Mouse (Mus musculus) embryo, embryonic 10.5 days (tissue): ENCODE measurements around the gene Dock2.

Experiments used
- DNase-seq: peaks from one replicate; pipeline ENCODE4 v3.0.0-alpha.2; 2015; ENCODE audit warnings: low spot score

The Dock2 gene

DNA sequence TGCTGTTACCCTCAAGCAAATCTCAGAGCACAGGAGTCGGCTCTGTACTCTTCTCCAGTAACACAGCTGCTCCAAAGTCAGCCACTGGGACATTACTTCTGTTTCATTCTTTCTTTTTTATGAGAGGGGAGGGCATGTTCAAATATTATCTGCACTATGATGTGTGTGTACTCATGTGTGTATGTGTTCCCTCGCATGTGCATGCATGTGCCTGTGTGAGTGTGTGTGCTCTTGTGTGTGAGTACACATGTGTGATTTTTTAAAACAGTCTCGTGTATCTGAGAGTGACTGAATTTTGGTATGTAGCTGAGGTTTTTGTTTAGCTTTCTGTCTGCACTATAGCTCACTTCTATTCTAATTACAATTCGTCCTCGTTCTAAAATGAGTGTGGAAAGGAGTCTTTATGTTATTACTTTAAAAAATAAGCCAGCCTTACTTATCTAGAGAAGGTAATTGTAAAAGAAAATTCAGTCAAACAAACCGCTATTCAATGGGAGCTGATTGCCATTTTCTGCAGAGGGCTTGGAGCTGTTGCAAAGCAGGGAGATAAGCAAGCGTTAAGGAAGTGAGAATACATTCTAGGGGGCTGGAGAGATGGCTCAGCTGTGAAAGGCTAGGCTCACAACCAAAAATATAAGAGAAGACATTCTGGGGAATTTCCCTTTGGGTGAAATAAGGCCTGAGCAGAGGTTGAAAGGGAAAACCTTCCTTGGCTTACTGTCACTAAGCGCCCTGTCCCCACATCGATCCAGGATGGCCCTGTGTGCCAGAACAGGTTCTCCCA is 589.3 kb downstream of the Dock2 start:
- no peak for DNase-seq

DNA sequence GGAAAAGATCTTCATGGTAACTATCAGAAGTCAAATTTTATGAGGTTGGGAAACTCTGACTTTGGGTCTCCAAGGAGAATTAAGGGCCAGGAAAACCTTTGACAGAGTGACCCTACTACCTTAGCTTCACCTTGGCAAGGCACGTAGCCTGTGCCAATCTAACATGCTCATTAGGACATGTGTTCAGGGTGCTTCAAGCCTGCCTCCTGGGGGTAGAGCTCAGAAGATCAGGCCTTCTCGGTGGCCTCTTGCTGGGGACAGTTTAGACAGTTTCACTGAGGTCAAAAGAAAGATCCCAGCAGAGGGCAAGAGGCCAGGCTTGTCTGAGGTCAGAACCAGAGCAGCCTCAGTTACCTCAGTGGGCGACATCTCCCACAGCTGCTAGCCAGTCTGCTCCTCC is 590.0 kb downstream of the Dock2 start:
- DNase-seq = no peak

DNA sequence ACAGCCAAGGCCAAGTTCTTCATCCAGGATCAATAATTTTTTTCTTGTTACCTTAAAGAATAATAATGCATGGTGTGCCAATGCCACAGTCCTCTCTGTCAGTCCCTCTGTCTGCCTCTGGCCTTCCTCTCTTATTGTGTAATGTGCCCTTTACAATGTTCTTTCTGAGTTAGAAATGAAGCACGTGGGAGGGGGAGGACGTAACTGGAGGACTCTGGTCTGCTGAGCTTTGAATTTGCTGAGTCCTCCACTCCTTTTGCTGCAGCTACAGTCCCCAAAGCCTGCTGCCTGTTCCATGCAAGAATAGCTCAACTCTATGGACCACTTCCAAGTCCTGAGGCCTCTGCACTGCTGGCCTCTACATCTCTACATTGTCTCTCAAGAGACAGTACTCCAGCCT is 599.4 kb downstream of the Dock2 start:
- DNase-seq = no peak

DNA sequence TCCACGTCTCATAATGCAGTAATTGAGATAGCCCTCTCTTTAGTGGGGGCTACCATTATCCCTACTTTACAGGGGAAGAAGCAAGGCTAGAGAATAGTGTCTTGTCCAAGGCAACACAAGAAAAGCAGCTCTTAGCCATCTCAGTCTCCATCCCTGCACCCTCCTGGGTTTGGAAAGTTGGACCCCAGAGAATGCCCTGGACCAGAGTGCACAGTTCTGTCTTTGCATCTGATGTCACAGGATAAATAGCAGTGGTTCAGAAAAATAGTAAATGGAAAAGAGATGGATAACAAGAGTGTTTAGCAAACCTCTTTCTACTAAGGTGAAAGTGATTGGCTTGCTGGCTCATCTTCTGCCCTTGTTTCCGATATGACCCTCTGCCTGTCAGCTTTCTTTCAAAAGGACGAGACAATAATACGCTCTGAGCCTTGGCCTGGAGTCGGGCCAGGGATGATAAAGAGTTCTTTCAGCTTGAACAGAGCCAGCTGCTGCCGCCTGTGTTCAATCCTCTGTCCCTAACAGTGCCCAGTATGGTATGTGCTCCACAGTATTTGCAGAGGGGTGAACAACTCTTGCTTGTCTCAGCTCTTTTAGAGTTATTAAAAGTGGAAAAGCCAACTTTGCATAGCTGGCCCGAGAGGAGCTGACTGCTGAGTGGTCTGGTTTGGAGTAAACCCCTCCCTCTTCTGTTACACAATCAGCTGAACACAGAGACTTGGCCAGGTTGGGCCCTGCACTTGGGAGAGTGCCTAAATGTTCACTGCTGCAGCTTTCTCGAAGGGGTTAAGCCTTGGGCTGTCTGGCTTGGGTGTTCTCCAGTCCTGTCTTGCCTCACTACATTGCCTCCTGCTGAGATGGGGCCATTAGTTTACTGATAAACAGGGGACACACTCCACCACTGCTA is 602.2 kb downstream of the Dock2 start:
- DNase-seq = peak; percentile 37

DNA sequence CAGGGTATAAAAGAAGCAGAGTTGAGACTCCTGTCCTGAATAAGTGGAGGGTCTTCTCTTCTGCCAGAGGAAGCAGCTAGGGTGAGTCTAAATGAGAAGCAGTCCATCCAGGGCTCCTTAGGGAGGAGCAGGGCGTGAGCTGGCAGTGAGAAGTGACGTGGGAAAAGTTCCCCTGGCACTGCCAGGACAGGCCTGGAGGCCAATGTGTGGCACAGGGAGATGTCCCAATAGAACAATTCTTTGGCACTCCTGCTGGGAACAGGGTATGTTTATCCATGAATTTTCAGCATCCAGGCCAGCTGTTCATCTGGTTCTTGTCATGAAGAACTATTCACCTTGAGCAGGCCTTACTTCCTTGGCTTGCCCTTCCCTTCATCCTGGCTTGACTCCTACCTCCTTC is 604.9 kb downstream of the Dock2 start:
- no peak for DNase-seq
